Mouse (Mus musculus) left cerebral cortex, postnatal 14 days (tissue): ENCODE data around the gene Gm10408. TPM values are rescaled to one million over a fixed set of nuclear protein-coding genes. Genes with fewer than 3 reads are reported as not detected.
"Not testable (repeated sequence)": the region's sequence is repeated elsewhere in the genome, so short reads cannot be mapped to it uniquely, and the experiment has no call there.

Experiments used
- DNase-seq, 2 experiments: peaks; one replicate each; pipeline ENCODE4 v3.0.0; 2021 to 2022; ENCODE audit warnings: low spot score in 2 of 2, mixed read lengths in 1 of 2
- intact Hi-C: fragments of 180-260 bp; cut with DNase I; formaldehyde crosslinking; loops from one replicate; pipeline ENCODE4 v1.15.1; 2025
- long read RNA-seq, 2 experiments: library from polyadenylated mRNA; stranded (forward); transcript quantifications; one replicate each; pipeline ENCODE4 v2.0.0; 2021
- total RNA-seq, 2 experiments: library from RNA; stranded (reverse); gene quantifications; 2 replicates each; pipeline ENCODE4 v1.2.3; 2021

Gene Gm10408
- not detected for total RNA-seq
- long read RNA-seq, experiment 1: 0 reads
- long read RNA-seq, experiment 2: 0 reads

- intact Hi-C loops, DNase-seq: not testable (repeated sequence)
Observed at GRCm38 (mm10) chr14:3449079-3449478, at the start of gene Gm10408. Gene Gm10408 (plus strand): TSS chr14:3449379.

- DNase-seq, intact Hi-C loops: not testable (repeated sequence)
Observed at GRCm38 (mm10) chr14:3412314-3412713, 36.9 kb upstream of the Gm10408 start, which contains the start of gene Gm10409. Gene Gm10409 (plus strand): TSS chr14:3412614.

- intact Hi-C loops, DNase-seq: not testable (repeated sequence)
Observed at GRCm38 (mm10) chr14:3427803-3428202, 21.4 kb upstream of the Gm10408 start, which contains the start of gene Gm3005. Gene Gm3005 (plus strand): TSS chr14:3428103.

Other genes starting within 250 kb of the Gm10408 start
- gene D830030K20Rik, start 240.9 kb upstream of the Gm10408 start, total RNA-seq: 1 to 10 TPM; 3.8 to 5.2 TPM
- gene Gm2956, start 116.8 kb upstream of the Gm10408 start, total RNA-seq: not detected
- not detected for gene Gm10413, start 54.3 kb upstream of the Gm10408 start, total RNA-seq
- 1 to 10 TPM; 2.9 to 3.6 TPM for gene Gm10409, start 36.8 kb upstream of the Gm10408 start, total RNA-seq
- 1 to 10 TPM in 1 of 2 experiments, under 1 TPM in 1; 0.70 to 2.3 TPM for gene Gm3005, start 21.3 kb upstream of the Gm10408 start, total RNA-seq
- not detected for gene Gm3012, start 185.1 kb downstream of the Gm10408 start, total RNA-seq
- 1 to 10 TPM; 2.9 to 3.6 TPM for gene Gm3020, start 202.7 kb downstream of the Gm10408 start, total RNA-seq
- gene Gm3043, start 239.4 kb downstream of the Gm10408 start, total RNA-seq: not detected